Mouse (Mus musculus) induced T-regulatory cell, adult 2 months (primary cell): ENCODE data around the gene Slc19a1.

Source experiments
- DNase-seq: peaks from one replicate; pipeline ENCODE4 v3.0.0-alpha.2; 2012; ENCODE audit warnings: low read depth

Gene Slc19a1

GRCm38 (mm10) chr10:77031768-77032375, at the start of gene Slc19a1:
TSS of gene Slc19a1 (plus strand) at chr10:77032241.
- DNase-seq: peak; percentile 4

GRCm38 (mm10) chr10:76988586-76988985, 43.5 kb upstream of the Slc19a1 start:
- no peak for DNase-seq

GRCm38 (mm10) chr10:76992456-76992855, 39.6 kb upstream of the Slc19a1 start:
- peak; percentile 2 for DNase-seq

GRCm38 (mm10) chr10:76997759-76998513, 34.1 kb upstream of the Slc19a1 start:
- DNase-seq: no peak

GRCm38 (mm10) chr10:77004936-77005335, 27.1 kb upstream of the Slc19a1 start:
- no peak for DNase-seq

- DNase-seq: no peak
Measured at GRCm38 (mm10) chr10:77007433-77008108, 24.5 kb upstream of the Slc19a1 start.

- no peak for DNase-seq
Measured at GRCm38 (mm10) chr10:77008109-77008561, 23.9 kb upstream of the Slc19a1 start.

- no peak for DNase-seq
Measured at GRCm38 (mm10) chr10:77008698-77009097, 23.3 kb upstream of the Slc19a1 start.

- DNase-seq: no peak
Measured at GRCm38 (mm10) chr10:77011681-77012080, 20.4 kb upstream of the Slc19a1 start.

- DNase-seq: no peak
Measured at GRCm38 (mm10) chr10:77016080-77016479, 16.0 kb upstream of the Slc19a1 start.

GRCm38 (mm10) chr10:77016499-77016898, 15.5 kb upstream of the Slc19a1 start:
- DNase-seq: no peak

GRCm38 (mm10) chr10:77017061-77017460, 15.0 kb upstream of the Slc19a1 start:
- no peak for DNase-seq

- DNase-seq: no peak
Measured at GRCm38 (mm10) chr10:77017662-77018061, 14.4 kb upstream of the Slc19a1 start.

GRCm38 (mm10) chr10:77021399-77022052, 10.5 kb upstream of the Slc19a1 start:
- peak; percentile 84 for DNase-seq

GRCm38 (mm10) chr10:77022301-77023130, 9.5 kb upstream of the Slc19a1 start:
- DNase-seq: peak; percentile 15

- DNase-seq: no peak
Measured at GRCm38 (mm10) chr10:77024231-77024630, 7.8 kb upstream of the Slc19a1 start.

- DNase-seq: no peak
Measured at GRCm38 (mm10) chr10:77026944-77027343, 5.1 kb upstream of the Slc19a1 start.

- no peak for DNase-seq
Measured at GRCm38 (mm10) chr10:77028782-77029296, 3.2 kb upstream of the Slc19a1 start.

GRCm38 (mm10) chr10:77029761-77030160, 2.3 kb upstream of the Slc19a1 start:
- DNase-seq: no peak

- DNase-seq: peak; percentile 18
Measured at GRCm38 (mm10) chr10:77030666-77031065, 1.4 kb upstream of the Slc19a1 start.
